ENCODE assay signal across 10 mouse cellular contexts in genomic region chr11:83064946-83065345, GRCm38 (mm10). TPM values are rescaled to one million over a fixed set of nuclear protein-coding genes. Genes with fewer than 3 reads are reported as not detected.
DNase-seq lines count a peak whose midpoint lies in the region; ATAC-seq and TF ChIP-seq lines count a peak whose summit lies in the region.
"Had no signal": no experiment of that assay in that cellular context is flagged by ENCODE, and none has a peak within 500 bp of the region (broad histone marks: within the 10 kb centered on the region; RNA-seq: fewer than 3 reads in every experiment).

Gene Slfn2, plus strand, starts transcription at chr11:83065112.

- no peak within 1 kb of the TSS; the same call in 1 of the 2 replicates for H3K4me3 ChIP-seq in embryonic facial prominence, embryonic 14.5 days (ENCODE audit: low read depth, low read length)
- peak within 1 kb of the TSS; percentile 23 to 39 for H3K4me3 ChIP-seq in liver, embryonic 14.5 days (ENCODE audit: insufficient read depth in 1 of 2, low read depth in 2 of 2, low read length in 2 of 2)
- peak within 1 kb of the TSS; percentile 28 for H3K4me3 ChIP-seq in stomach, embryonic 16.5 days (replicated peaks; ENCODE audit: low read length)
- no peak within 1 kb of the TSS for H3K4me3 ChIP-seq in forebrain, postnatal 0 days (ENCODE audit: low read depth, low read length)
- H3K4me3 ChIP-seq: erythroblast, embryonic 14.5 days; limb, embryonic 15.5 days had no signal

- 0 out of 2 replicates have a peak, but pooled peaks cover 2% of the 10 kb centered on the region for H3K4me1 ChIP-seq in embryonic facial prominence, embryonic 14.5 days (ENCODE audit: control insufficient read depth, insufficient read depth, low read length)
- H3K4me1 ChIP-seq in liver, embryonic 14.5 days (replicated peaks; ENCODE audit: control insufficient read depth in 2 of 2, insufficient read depth in 2 of 2, low read length in 1 of 2) = no peaks in the 10 kb centered on the region
- H3K4me1 ChIP-seq in stomach, embryonic 16.5 days (ENCODE audit: control insufficient read depth, insufficient read depth, low read length) = 0 out of 2 replicates have a peak, but pooled peaks cover 3% of the 10 kb centered on the region
- H3K4me1 ChIP-seq in forebrain, postnatal 0 days (ENCODE audit: insufficient read depth) = no peaks in the 10 kb centered on the region
- H3K4me1 ChIP-seq: limb, embryonic 15.5 days had no signal

- no peak for TF ChIP-seq EP300 in liver, embryonic 14.5 days (IDR thresholded peaks at IDR 0.05; ENCODE audit: low read depth)

- no peak within 1 kb of the TSS for H3K27ac ChIP-seq in embryonic facial prominence, embryonic 14.5 days (replicated peaks; ENCODE audit: low read depth, low read length)
- no peak within 1 kb of the TSS for H3K27ac ChIP-seq in liver, embryonic 14.5 days
- 0 out of 2 replicates have a peak within 1 kb of the TSS, but pooled peaks have one; percentile 5 for H3K27ac ChIP-seq in stomach, embryonic 16.5 days (ENCODE audit: low read length)
- no peak within 1 kb of the TSS for H3K27ac ChIP-seq in forebrain, postnatal 0 days (ENCODE audit: low read depth, low read length)
- H3K27ac ChIP-seq: limb, embryonic 15.5 days had no signal

- no peaks in the 10 kb centered on the region for H3K9me3 ChIP-seq in embryonic facial prominence, embryonic 14.5 days (ENCODE audit: control insufficient read depth, low read length)
- H3K9me3 ChIP-seq in liver, embryonic 14.5 days (ENCODE audit: control insufficient read depth, low read length) = no peaks in the 10 kb centered on the region
- no peaks in the 10 kb centered on the region for H3K9me3 ChIP-seq in stomach, embryonic 16.5 days (replicated peaks; ENCODE audit: control insufficient read depth, low read length)
- H3K9me3 ChIP-seq in forebrain, postnatal 0 days (ENCODE audit: low read length) = no peaks in the 10 kb centered on the region
- H3K9me3 ChIP-seq: limb, embryonic 15.5 days had no signal

- no peak for ATAC-seq in embryonic facial prominence, embryonic 14.5 days (ENCODE audit: low read depth)
- no peak for ATAC-seq in liver, embryonic 14.5 days (ENCODE audit: insufficient read depth)
- ATAC-seq in stomach, embryonic 16.5 days (ENCODE audit: insufficient read depth, low FRiP score) = peak; percentile 44; the same call in 1 of the 2 replicates
- no peak for ATAC-seq in forebrain, postnatal 0 days

- WGBS in embryonic facial prominence, embryonic 14.5 days = 83% methylated on average over 2 of the region's 2 CpGs
- 50% methylated on average over 2 of the region's 2 CpGs for WGBS in liver, embryonic 14.5 days (ENCODE audit: insufficient replicate concordance)
- 74% methylated on average over 2 of the region's 2 CpGs for WGBS in stomach, embryonic 16.5 days
- WGBS in forebrain, postnatal 0 days = 76% methylated on average over 2 of the region's 2 CpGs

- H3K9ac ChIP-seq in embryonic facial prominence, embryonic 14.5 days (ENCODE audit: low read depth, low read length) = no peak within 1 kb of the TSS
- H3K9ac ChIP-seq in liver, embryonic 14.5 days (replicated peaks) = no peak within 1 kb of the TSS
- no peak within 1 kb of the TSS; the same call in 1 of the 2 replicates for H3K9ac ChIP-seq in stomach, embryonic 16.5 days (ENCODE audit: low read length)
- H3K9ac ChIP-seq in forebrain, postnatal 0 days = no peak within 1 kb of the TSS
- H3K9ac ChIP-seq: limb, embryonic 15.5 days had no signal

- no peak for TF ChIP-seq CTCF in liver, embryonic 14.5 days (IDR thresholded peaks at IDR 0.05; ENCODE audit: low read depth)
- TF ChIP-seq CTCF in forebrain, postnatal 0 days (IDR thresholded peaks at IDR 0.05; ENCODE audit: low read depth) = no peak

- 0 out of 2 replicates have a peak within 1 kb of the TSS, but pooled peaks have one; percentile 2 for H3K4me2 ChIP-seq in embryonic facial prominence, embryonic 14.5 days (ENCODE audit: low read depth, low read length)
- H3K4me2 ChIP-seq in liver, embryonic 14.5 days (ENCODE audit: low read depth) = no peak within 1 kb of the TSS
- H3K4me2 ChIP-seq in stomach, embryonic 16.5 days (ENCODE audit: low read depth, low read length) = peak within 1 kb of the TSS; percentile 7; the same call in 1 of the 2 replicates
- no peak within 1 kb of the TSS for H3K4me2 ChIP-seq in forebrain, postnatal 0 days (ENCODE audit: low read depth)
- H3K4me2 ChIP-seq: limb, embryonic 15.5 days had no signal

- DNase-seq in kidney, adult 9 months = peak; percentile 39
- DNase-seq in kidney, adult 11 months = no peak
- DNase-seq in embryonic facial prominence, embryonic 14.5 days (ENCODE audit: low spot score) = peak; percentile 47
- no peak for DNase-seq in liver, embryonic 14.5 days (ENCODE audit: low read depth in 3 of 3, low spot score in 3 of 3)
- no peak for DNase-seq in frontal cortex, postnatal 36 days (ENCODE audit: low spot score in 2 of 2)
- no peak for DNase-seq in cerebellum, postnatal 4 days (ENCODE audit: low spot score in 2 of 2)
- DNase-seq in forebrain, postnatal 0 days = no peak

- H3K27me3 ChIP-seq in embryonic facial prominence, embryonic 14.5 days (replicated peaks; ENCODE audit: control insufficient read depth, insufficient read depth, low read length) = no peaks in the 10 kb centered on the region
- no peaks in the 10 kb centered on the region for H3K27me3 ChIP-seq in liver, embryonic 14.5 days (ENCODE audit: control insufficient read depth, insufficient read depth, low read length)
- no peaks in the 10 kb centered on the region for H3K27me3 ChIP-seq in stomach, embryonic 16.5 days (ENCODE audit: control insufficient read depth, insufficient read depth, low read length)
- no peaks in the 10 kb centered on the region for H3K27me3 ChIP-seq in forebrain, postnatal 0 days (ENCODE audit: insufficient read depth, low read length)
- H3K27me3 ChIP-seq: limb, embryonic 15.5 days had no signal

- no peaks in the 10 kb centered on the region for H3K36me3 ChIP-seq in embryonic facial prominence, embryonic 14.5 days (ENCODE audit: control insufficient read depth, insufficient read depth, low read length)
- no peaks in the 10 kb centered on the region for H3K36me3 ChIP-seq in liver, embryonic 14.5 days (replicated peaks; ENCODE audit: control insufficient read depth, insufficient read depth, low read depth)
- H3K36me3 ChIP-seq in stomach, embryonic 16.5 days (ENCODE audit: control insufficient read depth, insufficient read depth, low read length) = no peaks in the 10 kb centered on the region
- H3K36me3 ChIP-seq in forebrain, postnatal 0 days (ENCODE audit: insufficient read depth) = no peaks in the 10 kb centered on the region
- H3K36me3 ChIP-seq: limb, embryonic 15.5 days had no signal

RNA-seq across cellular contexts. Expression of gene Slfn2, which starts in this region (rescaled TPM):
- 7.1 and 9.6 TPM in 2 replicates for polyA plus RNA-seq in embryonic facial prominence, embryonic 14.5 days (2014; fragmentation: Nextera tagmentation; extraction: Ambion mirVana)
- polyA plus RNA-seq in liver, embryonic 14.5 days (2012; rRNA removed) = 2.4 and 3.6 TPM in 2 replicates
- 7.4 and 8.8 TPM in 2 replicates for polyA plus RNA-seq in liver, embryonic 14.5 days (2014; fragmentation: Nextera tagmentation; extraction: Ambion mirVana)
- 9.3 and 9.5 TPM in 2 replicates for polyA plus RNA-seq in stomach, embryonic 16.5 days (2015; fragmentation: Nextera tagmentation; extraction: Ambion mirVana)
- total RNA-seq in forebrain, postnatal 0 days (2014; rRNA removed) = 1.8 and 3.5 TPM in 2 replicates
- polyA plus RNA-seq in forebrain, postnatal 0 days (2015; fragmentation: Nextera tagmentation; extraction: Ambion mirVana) = 1.5 and 1.9 TPM in 2 replicates
- polyA plus RNA-seq: erythroblast, embryonic 14.5 days had no signal

Comparison
In these comparisons a context has a peak if more than half of its experiments do, and no peak if none do; other contexts are left out.
1. DNase-seq: peak in kidney, adult 9 months (single experiment) and embryonic facial prominence, embryonic 14.5 days (single experiment); none in kidney, adult 11 months (single experiment), liver, embryonic 14.5 days (0 of 3), frontal cortex, postnatal 36 days (0 of 2), cerebellum, postnatal 4 days (0 of 2) and forebrain, postnatal 0 days (single experiment).
2. H3K4me2 ChIP-seq: peak in embryonic facial prominence, embryonic 14.5 days (single experiment) and stomach, embryonic 16.5 days (single experiment); none in liver, embryonic 14.5 days (single experiment) and forebrain, postnatal 0 days (single experiment).
3. H3K4me3 ChIP-seq: peak in liver, embryonic 14.5 days (2 of 2) and stomach, embryonic 16.5 days (single experiment); none in embryonic facial prominence, embryonic 14.5 days (single experiment) and forebrain, postnatal 0 days (single experiment).